Mouse (Mus musculus) CH12.LX (cell line): Measurements from ENCODE around the gene Gm960. TPM values are rescaled to one million over a fixed set of nuclear protein-coding genes. Genes with fewer than 3 reads are reported as not detected.

ENCODE experiments used
- DNase-seq: peaks from one replicate; pipeline ENCODE4 v3.0.0-alpha.2; 2013; ENCODE audit errors: extremely low read depth
- H3K27ac ChIP-seq: 2 replicates; pipeline ENCODE4 v1.5.1; 2012; ENCODE audit warnings: low read depth, mild to moderate bottlenecking, control low read depth, moderate library complexity; ENCODE audit not compliant: insufficient read depth
- H3K27me3 ChIP-seq: replicated peaks from 2 replicates; pipeline ENCODE3; 2012; ENCODE audit warnings: inconsistent platforms
- H3K36me3 ChIP-seq, 2 experiments: replicated peaks in 1 of 2; 2 replicates each; pipeline versions ENCODE3 to v1.6.1; 2012; ENCODE audit warnings: inconsistent platforms in 1 of 2, low read length in 1 of 2, mild to moderate bottlenecking in 1 of 2, mixed read lengths in 1 of 2, moderate library complexity in 1 of 2; ENCODE audit not compliant: control insufficient read depth in 1 of 2, insufficient read depth in 1 of 2
- H3K4me1 ChIP-seq, 2 experiments: 2 replicates each; pipeline ENCODE4 v1.6.1; 2012; ENCODE audit warnings: inconsistent platforms in 1 of 2, moderate library complexity in 1 of 2; ENCODE audit not compliant: insufficient read depth in 2 of 2, control insufficient read depth in 1 of 2
- H3K4me2 ChIP-seq: 2 replicates; pipeline ENCODE4 v1.6.1; 2012; ENCODE audit warnings: low read depth, mild to moderate bottlenecking, control low read depth; ENCODE audit not compliant: poor library complexity, insufficient read depth, severe bottlenecking
- H3K4me3 ChIP-seq, 3 experiments: fragments of 150-350 bp in 1 of 3; sonication (generic) in 1 of 3; replicated peaks in 1 of 3; 2 replicates each; pipeline versions ENCODE3 to v1.5.1; 2011 to 2012; ENCODE audit warnings: low read depth in 2 of 3, low read length in 2 of 3, mild to moderate bottlenecking in 2 of 3, moderate library complexity in 2 of 3, control low read depth in 1 of 3, improper control_type of control experiment in 1 of 3, inconsistent platforms in 1 of 3, mixed read lengths in 1 of 3; ENCODE audit not compliant: poor library complexity in 1 of 3
- H3K79me2 ChIP-seq: replicated peaks from 2 replicates; pipeline ENCODE4 v1.6.1; 2012; ENCODE audit warnings: mild to moderate bottlenecking, moderate library complexity; ENCODE audit not compliant: control insufficient read depth, poor library complexity, insufficient read depth, severe bottlenecking; ENCODE audit errors: extremely low read depth
- H3K9ac ChIP-seq: 2 replicates; pipeline ENCODE4 v1.6.1; 2012; ENCODE audit warnings: low read depth, mild to moderate bottlenecking, control low read depth, moderate library complexity; ENCODE audit not compliant: insufficient read depth
- H3K9me3 ChIP-seq: replicated peaks from 2 replicates; pipeline ENCODE3; 2012; ENCODE audit warnings: low read length, inconsistent platforms, mixed read lengths
- BHLHE40 ChIP-seq: IDR thresholded peaks from 2 replicates; pipeline ENCODE4 v1.6.1; 2011; ENCODE audit warnings: mild to moderate bottlenecking, low read depth, low read length, improper control_type of control experiment
- CHD1 ChIP-seq: IDR thresholded peaks from 2 replicates; pipeline ENCODE4 v1.6.1; 2012; ENCODE audit warnings: low read depth, low read length, improper control_type of control experiment, inconsistent platforms
- CHD2 ChIP-seq: IDR thresholded peaks from 2 replicates; pipeline ENCODE4 v1.6.1; 2011; ENCODE audit warnings: low read length, improper control_type of control experiment
- CTCF ChIP-seq, 2 experiments: IDR thresholded peaks in 1 of 2; conservative IDR thresholded peaks in 1 of 2; 2 replicates each; pipeline ENCODE4 v1.5.1; 2011 to 2012; ENCODE audit warnings: low read depth in 2 of 2, low read length in 2 of 2, improper control_type of control experiment in 1 of 2, inconsistent platforms in 1 of 2, mild to moderate bottlenecking in 1 of 2, moderate library complexity in 1 of 2
- ETS1 ChIP-seq: conservative IDR thresholded peaks from 2 replicates; pipeline ENCODE4 v1.6.1; 2012; ENCODE audit warnings: low read depth, mild to moderate bottlenecking, inconsistent platforms, low read length, improper control_type of control experiment, moderate library complexity
- GABPA ChIP-seq: IDR thresholded peaks from 2 replicates; pipeline ENCODE4 v1.6.1; 2012; ENCODE audit warnings: low read depth, low read length, improper control_type of control experiment, inconsistent platforms; ENCODE audit not compliant: insufficient replicate concordance
- HCFC1 ChIP-seq: IDR thresholded peaks from 2 replicates; pipeline ENCODE4 v1.6.1; 2012; ENCODE audit warnings: low read depth, mild to moderate bottlenecking, inconsistent platforms, low read length, improper control_type of control experiment
- IRF4 ChIP-seq: IDR thresholded peaks from 2 replicates; pipeline ENCODE4 v1.6.1; 2014; ENCODE audit warnings: low read depth, mild to moderate bottlenecking, inconsistent platforms, low read length, improper control_type of control experiment
- JUN ChIP-seq: IDR thresholded peaks from 2 replicates; pipeline ENCODE4 v1.6.1; 2011; ENCODE audit warnings: low read depth, mild to moderate bottlenecking, low read length, improper control_type of control experiment, moderate library complexity; ENCODE audit not compliant: insufficient read depth
- KAT2A ChIP-seq: IDR thresholded peaks from 2 replicates; pipeline ENCODE4 v1.6.1; 2012; ENCODE audit warnings: low read length, improper control_type of control experiment, inconsistent platforms; ENCODE audit not compliant: insufficient replicate concordance
- MAFK ChIP-seq: IDR thresholded peaks from 2 replicates; pipeline ENCODE4 v1.6.1; 2011; ENCODE audit warnings: low read length, improper control_type of control experiment; ENCODE audit not compliant: insufficient replicate concordance
- MAX ChIP-seq: IDR thresholded peaks from 2 replicates; pipeline ENCODE4 v1.6.1; 2011; ENCODE audit warnings: low read length, improper control_type of control experiment
- MAZ ChIP-seq: IDR thresholded peaks from 2 replicates; pipeline ENCODE4 v1.6.1; 2012; ENCODE audit warnings: low read depth, mild to moderate bottlenecking, inconsistent platforms, low read length, improper control_type of control experiment, moderate library complexity
- MEF2A ChIP-seq: IDR thresholded peaks from 2 replicates; pipeline ENCODE4 v1.6.1; 2014; ENCODE audit warnings: low read depth, mild to moderate bottlenecking, inconsistent platforms, low read length, improper control_type of control experiment, borderline replicate concordance
- MXI1 ChIP-seq: IDR thresholded peaks from 2 replicates; pipeline ENCODE4 v1.6.1; 2011; ENCODE audit warnings: mild to moderate bottlenecking, low read depth, low read length, improper control_type of control experiment
- MYC ChIP-seq: IDR thresholded peaks from 2 replicates; pipeline ENCODE4 v1.6.1; 2011; ENCODE audit warnings: low read depth, mild to moderate bottlenecking, improper control_type of control experiment, low read length
- NELFE ChIP-seq: IDR thresholded peaks from 2 replicates; pipeline ENCODE4 v1.6.1; 2011; ENCODE audit warnings: low read depth, low read length, improper control_type of control experiment
- NRF1 ChIP-seq: IDR thresholded peaks from 2 replicates; pipeline ENCODE4 v1.6.1; 2014; ENCODE audit warnings: low read depth, mild to moderate bottlenecking, inconsistent platforms, low read length, improper control_type of control experiment, moderate library complexity
- PAX5 ChIP-seq: IDR thresholded peaks from 2 replicates; pipeline ENCODE4 v1.6.1; 2012; ENCODE audit warnings: low read length, inconsistent platforms, mixed read lengths
- POLR2A ChIP-seq: IDR thresholded peaks from 2 replicates; pipeline ENCODE4 v1.6.1; 2011; ENCODE audit warnings: low read depth, mild to moderate bottlenecking, improper control_type of control experiment, low read length
- POLR2AphosphoS2 ChIP-seq: IDR thresholded peaks from 2 replicates; pipeline ENCODE4 v1.6.1; 2011; ENCODE audit warnings: low read depth, low read length, improper control_type of control experiment
- RAD21 ChIP-seq: IDR thresholded peaks from 2 replicates; pipeline ENCODE4 v1.6.1; 2011; ENCODE audit warnings: low read depth, mild to moderate bottlenecking, low read length, improper control_type of control experiment, moderate library complexity
- SIN3A ChIP-seq: IDR thresholded peaks from 2 replicates; pipeline ENCODE4 v1.6.1; 2012; ENCODE audit warnings: low read length, improper control_type of control experiment, inconsistent platforms
- TBP ChIP-seq: conservative IDR thresholded peaks from 2 replicates; pipeline ENCODE4 v1.6.1; 2011; ENCODE audit warnings: low read depth, low read length, improper control_type of control experiment
- TCF12 ChIP-seq: IDR thresholded peaks from 2 replicates; pipeline ENCODE4 v1.6.1; 2014; ENCODE audit warnings: low read depth, mild to moderate bottlenecking, inconsistent platforms, low read length, improper control_type of control experiment
- UBTF ChIP-seq: IDR thresholded peaks from 2 replicates; pipeline ENCODE4 v1.6.1; 2012; ENCODE audit warnings: low read depth, mild to moderate bottlenecking, inconsistent platforms, low read length, improper control_type of control experiment, moderate library complexity
- USF2 ChIP-seq: conservative IDR thresholded peaks from 2 replicates; pipeline ENCODE4 v1.6.1; 2011; ENCODE audit warnings: low read depth, low read length, improper control_type of control experiment
- ZMIZ1 ChIP-seq: IDR thresholded peaks from 2 replicates; pipeline ENCODE4 v1.6.1; 2012; ENCODE audit warnings: low read depth, mild to moderate bottlenecking, inconsistent platforms, low read length, improper control_type of control experiment
- ZNF384 ChIP-seq: IDR thresholded peaks from 2 replicates; pipeline ENCODE4 v1.6.1; 2012; ENCODE audit warnings: low read depth, low read length, improper control_type of control experiment, inconsistent platforms
- dilution Hi-C: fragments of 300-500 bp; cut with MboI; formaldehyde crosslinking; loops from 2 replicates; pipeline ENCODE4 v1.14.3; 2020; ENCODE audit warnings: low sequenced_read_pairs; ENCODE audit not compliant: extremely low pct_unique_long_range_greater_than_20kb, extremely low pct_ligation_motif_present
- in situ Hi-C: fragments of 300-500 bp; cut with MboI; formaldehyde crosslinking; loops from 3 replicates; pipeline ENCODE4 v1.14.3; 2019; ENCODE audit warnings: low sequenced_read_pairs, low pct_ligation_motif_present, low pct_unique_long_range_greater_than_20kb, mixed read lengths
- polyA plus RNA-seq: library from polyadenylated mRNA; unstranded; fragments of >175 nt; gene quantifications from 2 replicates; pipeline ENCODE4 v1.2.1, GENCODE M21; 2012; ENCODE audit warnings: low read depth; ENCODE audit not compliant: insufficient read length
- total RNA-seq, 2 experiments: library from RNA; depleted of rRNA; stranded (reverse); fragments of 300-350 nt in 1 of 2; fragments of >200 nt in 1 of 2; gene quantifications; 2 replicates each; pipeline ENCODE4 v1.2.3; 2012 to 2014

Gene Gm960
- total and polyA plus RNA-seq, 3 experiments = 0.38 TPM; not detected in 2

DNA sequence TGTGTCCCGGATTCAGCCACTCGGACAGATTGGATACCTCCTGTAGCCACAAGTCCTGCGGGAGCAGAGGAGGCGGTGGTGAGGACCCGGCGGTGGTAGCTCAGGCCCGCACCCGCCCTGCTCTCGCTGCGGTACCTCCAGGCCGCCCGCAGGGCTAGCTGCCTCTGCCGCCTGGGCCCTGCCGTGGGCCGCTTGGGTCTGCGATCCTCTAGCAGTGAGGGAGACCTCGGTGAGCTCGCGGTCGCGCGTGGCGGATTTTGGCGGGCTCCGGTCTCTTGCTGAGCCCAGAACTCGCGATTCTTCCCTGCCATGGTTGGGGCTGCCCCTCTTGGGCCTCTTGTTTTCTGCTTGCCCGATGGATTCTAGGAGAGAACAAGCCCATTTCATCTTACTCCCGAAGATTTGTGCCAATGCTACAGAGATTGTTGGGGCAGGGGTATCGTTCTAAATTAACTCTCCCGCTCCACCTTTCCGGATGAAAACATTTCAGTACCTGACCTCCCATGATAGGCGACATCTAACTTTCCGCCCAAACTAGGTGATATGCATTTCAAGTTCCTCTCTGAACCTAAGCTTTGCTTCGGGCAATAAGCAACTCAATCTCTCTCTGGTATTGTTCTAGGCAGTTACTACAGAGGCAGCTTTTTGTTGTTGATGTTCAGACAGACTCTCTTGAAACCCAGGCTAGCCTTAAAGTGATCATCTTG is 72.5 kb downstream of the Gm960 start:
- peak; percentile 49 for DNase-seq
- Histone ChIP-seq H3K36me3 (peaks cover 23 to 35% of the 10 kb centered on the region in 2 experiments), H3K4me1 (peaks cover 10 to 38% of the 10 kb centered on the region in 2 experiments; a peak in 3 of 4 replicates), H3K4me3 (peak overlapping the region; percentile 72 to 91 (median 84)), H3K27me3 (no peaks in the 10 kb centered on the region), H3K9me3 (no peaks in the 10 kb centered on the region), H3K4me2 (peak overlapping the region; percentile 72), H3K27ac (no peak overlapping the region; the same call in 1 of the 2 replicates), H3K79me2 (no peaks in the 10 kb centered on the region; the same call in 1 of the 2 replicates), H3K9ac (peak overlapping the region; percentile 84)
- in situ Hi-C loops = loop anchor here (5.0 to 25.0 kb wide), 4 partner anchors 116 to 361 kb away; partner anchors contain the start of genes 2010003K11Rik, Ctsf and Npas4
- no peak for TF ChIP-seq MAFK
- TF ChIP-seq SIN3A = no peak; the same call in 1 of the 2 replicates
- TF ChIP-seq MXI1 = 0 out of 2 replicates have a peak, but pooled peaks have one; percentile 30
- TF ChIP-seq IRF4 = no peak
- peak; percentile 65 for TF ChIP-seq CHD2
- no peak for TF ChIP-seq CTCF (conservative IDR thresholded peaks at IDR 0.05 in 1 of 2, IDR thresholded peaks at IDR 0.05 in 1 of 2; ENCODE audit: low read depth in 2 of 2, low read length in 2 of 2)
- TF ChIP-seq UBTF = no peak
- no peak for TF ChIP-seq ETS1
- no peak for TF ChIP-seq ZNF384
- dilution Hi-C loops = no loop called here

DNA sequence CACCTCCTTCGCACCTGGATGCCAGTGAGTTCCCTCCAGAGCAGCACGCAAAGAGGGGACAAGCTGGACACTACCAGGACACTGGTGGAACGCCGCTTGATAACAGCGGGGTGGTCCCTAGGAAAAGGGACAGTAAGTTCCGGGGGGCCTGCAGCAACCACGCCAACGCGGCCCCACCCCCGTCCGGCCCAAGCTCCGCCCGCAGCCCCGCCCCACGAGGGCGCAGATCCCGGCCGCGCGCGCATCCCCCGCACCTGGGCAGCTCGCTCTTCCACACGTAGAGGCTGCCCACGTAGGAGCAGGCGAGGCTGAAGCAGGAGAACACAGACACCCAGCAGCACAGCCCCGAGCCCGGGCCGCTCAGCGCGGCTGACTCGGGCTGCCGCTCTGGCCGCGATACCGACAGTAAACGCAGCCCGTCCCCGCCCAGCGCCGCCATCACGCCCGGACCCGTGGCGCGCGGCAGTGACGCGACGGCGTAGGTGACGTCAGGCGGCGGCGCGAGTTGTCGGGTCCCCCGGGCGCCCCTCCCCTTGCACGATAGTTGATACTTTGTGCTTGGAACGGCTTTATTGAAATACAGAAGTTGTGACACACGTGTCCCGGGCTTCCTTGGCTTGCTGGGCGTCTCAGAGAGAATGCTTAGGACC is 73.2 kb downstream of the Gm960 start, which contains the start of gene Rce1:
TSS of gene Rce1 (minus strand) at position 463 of the 650 bp plus-strand sequence.
- Histone ChIP-seq H3K79me2 (no peaks in the 10 kb centered on the region; the same call in 1 of the 2 replicates), H3K4me2 (peak within 1 kb of the TSS; percentile 72), H3K9ac (peak within 1 kb of the TSS; percentile 84), H3K27ac (peak within 1 kb of the TSS; percentile 30), H3K9me3 (no peaks in the 10 kb centered on the region), H3K36me3 (peaks cover 28 to 41% of the 10 kb centered on the region in 2 experiments), H3K4me1 (peaks cover 10 to 42% of the 10 kb centered on the region in 2 experiments; a peak in 3 of 4 replicates), H3K4me3 (peak within 1 kb of the TSS; percentile 72 to 91 (median 84)), H3K27me3 (no peaks in the 10 kb centered on the region)
- peak; percentile 85 for DNase-seq
- dilution Hi-C loops = no loop called here
- in situ Hi-C loops = loop anchor here (5.0 to 25.0 kb wide), 4 partner anchors 117 to 362 kb away; partner anchors contain the start of genes 2010003K11Rik, Ctsf and Npas4
- TF ChIP-seq NELFE (peak; percentile 88), CHD1 (no peak), KAT2A (peak; percentile 54; the same call in 1 of the 2 replicates), GABPA (peak; percentile 22; the same call in 1 of the 2 replicates), RAD21 (no peak), TCF12 (peak; percentile 76), ZMIZ1 (peak; percentile 51; the same call in 1 of the 2 replicates), MAX (peak; percentile 29; the same call in 1 of the 2 replicates), IRF4 (0 out of 2 replicates have a peak, but pooled peaks have one; percentile 31), NRF1 (peak; percentile 75), TBP (no peak), MAFK (no peak), PAX5 (no peak), USF2 (no peak), MEF2A (peak; percentile 28; the same call in 1 of the 2 replicates), POLR2AphosphoS2 (no peak), JUN (no peak), BHLHE40 (peak; percentile 51; the same call in 1 of the 2 replicates), MAZ (peak; percentile 32; the same call in 1 of the 2 replicates), MYC (peak; percentile 54; the same call in 1 of the 2 replicates), HCFC1 (peak; percentile 86), POLR2A (peak; percentile 86; the same call in 1 of the 2 replicates), MXI1 (peak; percentile 89)
